Mouse (Mus musculus) brain, embryonic 14.5 days (tissue): ENCODE data around the gene Magi2.

Experiments used
- CTCF ChIP-seq: fragments of 200-500 bp; IDR thresholded peaks from 2 replicates; pipeline ENCODE4 v1.5.1; 2012; ENCODE audit warnings: inconsistent platforms, mild to moderate bottlenecking, moderate library complexity, borderline replicate concordance; ENCODE audit not compliant: insufficient read depth, insufficient read length; ENCODE audit errors: extremely low read depth
- POLR2A ChIP-seq: fragments of 200-500 bp; IDR thresholded peaks from 2 replicates; pipeline ENCODE4 v1.6.1; 2012; ENCODE audit warnings: mild to moderate bottlenecking, inconsistent platforms, borderline replicate concordance; ENCODE audit not compliant: poor library complexity, insufficient read depth, insufficient read length, severe bottlenecking; ENCODE audit errors: extremely low read depth

- TF ChIP-seq POLR2A: no peak
- no peak for TF ChIP-seq CTCF
These were observed 1402.2 kb downstream of the Magi2 start for GRCm38 (mm10) chr5:20628954-20629601.
